Mouse (Mus musculus) hindbrain, embryonic 16.5 days (tissue): ENCODE measurements at regions not wholly inside any gene's neighbourhood (a gene's known extent, or its start where the extent isn't known, plus 50 kb on each side); places are given as distances from the start of the nearest gene placed in this dataset.
A peak's percentile ranks its signal among the peaks of the same experiment; 100 is the strongest.

Experiments
- ATAC-seq: fragments of 200-750 bp; cut with Nextera tagmentation; 2 replicates; pipeline ENCODE4 v1.8.0; 2017; ENCODE audit warnings: moderate TSS enrichment, moderate library complexity
- H3K27ac ChIP-seq: fragments of 300-500 bp; sonication (generic); 2 replicates; pipeline ENCODE4 v1.5.1; 2014; ENCODE audit warnings: low read depth, mild to moderate bottlenecking, control low read depth, low read length, moderate library complexity
- H3K27me3 ChIP-seq: fragments of 300-500 bp; sonication (generic); replicated peaks from 2 replicates; pipeline ENCODE4 v1.6.1; 2014; ENCODE audit warnings: low read length; ENCODE audit not compliant: control insufficient read depth, insufficient read depth
- H3K36me3 ChIP-seq: fragments of 300-500 bp; sonication (generic); 2 replicates; pipeline ENCODE4 v1.6.1; 2014; ENCODE audit warnings: mild to moderate bottlenecking, low read length, moderate library complexity, mixed read lengths; ENCODE audit not compliant: control insufficient read depth, insufficient read depth
- H3K4me1 ChIP-seq: fragments of 300-500 bp; sonication (generic); 2 replicates; pipeline ENCODE4 v1.6.1; 2014; ENCODE audit warnings: low read depth, low read length; ENCODE audit not compliant: control insufficient read depth, insufficient read depth
- H3K4me2 ChIP-seq: fragments of 300-500 bp; sonication (generic); 2 replicates; pipeline ENCODE4 v1.6.1; 2014; ENCODE audit warnings: mild to moderate bottlenecking, low read length, control low read depth, moderate library complexity
- H3K4me3 ChIP-seq: fragments of 300-500 bp; sonication (generic); 2 replicates; pipeline ENCODE4 v1.5.1; 2014; ENCODE audit warnings: mild to moderate bottlenecking, low read length, control low read depth, moderate library complexity
- H3K9ac ChIP-seq: fragments of 300-500 bp; sonication (generic); 2 replicates; pipeline ENCODE4 v1.6.1; 2014; ENCODE audit warnings: low read depth, mild to moderate bottlenecking, control low read depth, low read length, moderate library complexity
- H3K9me3 ChIP-seq: fragments of 300-500 bp; sonication (generic); 2 replicates; pipeline ENCODE4 v1.6.1; 2014; ENCODE audit warnings: mild to moderate bottlenecking, low read length, moderate library complexity; ENCODE audit not compliant: control insufficient read depth
- WGBS: fragments of 180-500 bp; shearing (Covaris S2); extraction: QIAGEN DNeasy Blood & Tissue Kit; methylation state at CpG from one replicate; pipeline ENCODE4 v1.1.7; 2014; 5-methylcytosine and 5-hydroxymethylcytosine counted together

DNA sequence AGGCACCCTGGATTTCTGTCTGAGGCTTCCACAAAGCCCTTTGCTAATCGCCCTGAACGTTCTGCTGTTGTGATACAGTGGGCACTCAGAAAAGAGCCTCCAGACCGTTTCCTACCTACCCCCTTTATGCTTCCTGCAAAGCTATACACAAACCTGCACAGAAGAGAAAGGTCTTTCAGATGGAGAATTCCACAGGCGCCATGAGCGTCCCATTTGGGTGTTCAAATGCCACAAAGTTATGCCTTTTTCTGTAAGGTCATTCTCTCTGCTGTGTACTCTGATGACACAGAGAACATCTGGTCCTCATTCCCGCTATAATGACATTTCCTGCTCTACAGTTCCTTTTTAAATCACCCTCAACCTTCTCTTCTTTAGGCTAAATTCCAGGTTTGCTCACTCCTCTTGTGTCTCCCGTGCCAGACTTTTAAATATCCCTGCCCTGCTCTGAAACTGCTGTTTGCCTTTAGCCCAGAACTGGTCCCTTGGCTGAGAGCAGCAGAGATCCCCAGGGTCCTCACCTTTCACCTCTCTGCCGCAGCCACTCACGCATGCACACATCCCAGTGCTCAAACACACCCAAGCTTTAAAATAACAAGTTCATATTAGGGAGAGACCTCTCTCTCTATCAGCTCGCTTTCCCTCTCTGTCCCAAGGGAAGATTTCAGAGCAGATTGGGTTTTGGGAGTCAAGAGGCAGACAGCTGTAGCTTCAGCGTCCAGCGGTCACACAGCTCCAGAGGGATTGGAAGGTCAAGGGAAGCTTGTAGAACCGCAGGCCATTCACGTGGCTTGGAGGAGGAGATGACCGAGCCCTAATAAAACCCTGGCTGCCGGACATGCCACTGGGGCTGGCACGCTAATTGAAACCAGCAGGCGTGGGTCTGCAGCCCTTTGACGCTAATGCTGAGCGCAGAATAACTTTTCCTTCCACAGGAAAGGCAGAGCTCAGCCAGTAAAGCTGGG lies 543.9 kb downstream of the Gja1 start:
- peak overlapping the region; percentile 10 for H3K4me2 ChIP-seq
- ATAC-seq, result 0 out of 2 replicates have a peak, but pooled peaks have one; percentile 20
- H3K36me3 ChIP-seq, result no peaks in the 10 kb centered on the region
- H3K9ac ChIP-seq, result no peak overlapping the region
- no peak overlapping the region for H3K27ac ChIP-seq
- H3K9me3 ChIP-seq, result no peaks in the 10 kb centered on the region
- 56% methylated on average over 20 of the region's 20 CpGs for WGBS
- H3K4me3 ChIP-seq, result no peak overlapping the region
- H3K4me1 ChIP-seq, result no peaks in the 10 kb centered on the region
- H3K27me3 ChIP-seq, result no peaks in the 10 kb centered on the region

DNA sequence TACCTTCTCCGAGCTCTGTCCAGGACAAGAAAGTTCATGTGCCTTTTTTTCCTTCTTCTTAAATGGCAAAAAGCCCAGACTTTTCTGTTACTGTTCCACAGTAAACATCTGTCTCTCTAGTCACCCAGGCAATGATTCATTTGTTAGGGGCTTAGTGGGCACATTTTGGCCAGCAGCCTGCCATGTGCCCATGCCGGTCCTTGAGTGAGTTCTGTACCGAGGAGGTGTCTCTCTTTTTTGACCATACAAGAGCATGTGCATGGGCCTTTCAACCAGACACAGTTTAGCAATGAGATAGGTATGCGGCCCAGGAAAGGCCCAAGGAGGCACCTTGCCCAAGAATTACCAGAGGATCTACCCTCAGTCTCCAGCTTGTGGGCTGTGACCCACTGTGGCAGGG lies 551.0 kb upstream of the Hsf2 start:
- Histone ChIP-seq H3K4me3 (no peak overlapping the region), H3K9ac (no peak overlapping the region), H3K4me2 (no peak overlapping the region), H3K36me3 (no peaks in the 10 kb centered on the region), H3K27me3 (no peaks in the 10 kb centered on the region), H3K27ac (no peak overlapping the region), H3K9me3 (no peaks in the 10 kb centered on the region), H3K4me1 (no peaks in the 10 kb centered on the region)
- 71% methylated on average over 4 of the region's 4 CpGs for WGBS
- ATAC-seq, result peak; percentile 71; the same call in 1 of the 2 replicates

DNA sequence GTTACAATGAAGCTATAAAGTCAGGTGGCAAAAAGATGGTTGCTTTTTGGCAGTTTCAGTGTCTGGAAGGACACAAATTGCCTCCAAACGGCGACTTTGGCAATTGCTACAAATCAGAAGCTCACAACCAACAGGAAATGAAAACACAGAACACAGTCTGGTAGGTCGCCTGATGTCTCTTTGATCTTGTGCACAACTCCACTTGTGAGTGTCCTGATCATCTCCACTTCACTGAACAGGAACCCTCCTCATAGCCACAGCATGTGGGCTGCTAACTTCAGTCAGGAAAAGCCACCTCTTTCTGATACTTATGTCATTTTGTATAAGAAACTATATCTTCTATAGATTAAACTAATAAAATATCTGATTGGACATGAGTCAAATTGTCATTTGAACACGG lies 544.2 kb upstream of the Hsf2 start:
- no peak overlapping the region for H3K27ac ChIP-seq
- no peaks in the 10 kb centered on the region for H3K4me1 ChIP-seq
- WGBS, result 57% methylated on average over 4 of the region's 4 CpGs
- H3K4me2 ChIP-seq, result no peak overlapping the region
- H3K27me3 ChIP-seq, result no peaks in the 10 kb centered on the region
- H3K9ac ChIP-seq, result no peak overlapping the region
- no peak for ATAC-seq
- no peaks in the 10 kb centered on the region for H3K9me3 ChIP-seq
- H3K4me3 ChIP-seq, result no peak overlapping the region
- no peaks in the 10 kb centered on the region for H3K36me3 ChIP-seq

DNA sequence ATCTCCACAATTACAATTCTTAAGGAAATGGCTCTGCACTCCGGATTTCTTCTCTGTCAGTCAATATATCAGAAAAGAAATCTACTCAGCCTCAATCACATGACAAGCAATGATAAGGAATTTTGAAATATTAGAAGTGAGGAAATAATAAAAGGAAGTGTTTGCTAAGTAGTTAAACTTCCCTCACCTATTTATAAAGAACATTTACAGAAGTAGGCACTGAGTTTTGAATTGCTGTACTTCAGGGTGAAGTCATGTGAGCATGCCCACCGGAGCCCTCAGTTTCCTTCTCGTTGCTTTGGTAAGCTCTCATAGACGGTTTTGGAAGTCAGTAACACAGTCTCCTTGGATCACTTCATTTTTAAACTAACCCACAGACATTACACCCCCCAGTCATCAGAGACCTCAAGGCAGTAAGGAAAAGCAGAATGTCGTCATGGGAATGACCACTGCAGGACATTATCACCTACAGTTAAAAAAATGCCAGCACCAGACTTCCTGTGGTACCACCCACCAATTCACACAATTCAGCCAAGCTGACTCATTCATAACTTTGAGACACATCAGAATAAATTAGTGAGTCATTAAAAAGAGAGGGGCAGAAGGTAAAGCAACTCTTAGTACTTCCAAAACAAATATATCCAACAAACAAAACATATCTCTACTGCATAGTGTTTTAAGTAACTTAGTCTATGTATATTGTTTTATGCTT lies 541.6 kb upstream of the Hsf2 start:
- H3K4me2 ChIP-seq, result no peak overlapping the region
- no peaks in the 10 kb centered on the region for H3K36me3 ChIP-seq
- H3K4me3 ChIP-seq, result no peak overlapping the region
- WGBS, result 82% methylated on average over 5 of the region's 5 CpGs
- H3K9me3 ChIP-seq, result no peaks in the 10 kb centered on the region
- no peaks in the 10 kb centered on the region for H3K27me3 ChIP-seq
- H3K4me1 ChIP-seq, result no peaks in the 10 kb centered on the region
- ATAC-seq, result no peak
- no peak overlapping the region for H3K9ac ChIP-seq
- no peak overlapping the region for H3K27ac ChIP-seq

DNA sequence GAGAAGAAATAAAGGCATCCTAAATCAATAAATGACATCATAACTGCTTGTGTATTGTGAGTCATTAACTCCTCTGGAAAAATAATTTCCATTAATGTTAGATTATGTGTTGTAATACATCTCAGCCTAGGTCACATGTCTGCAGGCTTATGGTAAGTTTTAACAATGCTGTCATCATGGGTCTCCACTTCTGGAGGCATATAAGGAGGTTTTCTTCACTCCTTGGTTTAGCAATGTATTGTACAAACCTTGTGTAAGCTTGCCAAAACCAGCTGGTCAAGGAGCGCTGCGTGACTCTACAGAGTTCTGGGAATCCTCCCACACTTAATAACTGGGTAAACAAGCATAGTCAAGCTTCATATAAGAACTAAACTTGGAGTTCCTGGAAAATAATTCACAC lies 529.5 kb upstream of the Hsf2 start:
- Histone ChIP-seq H3K27ac (no peak overlapping the region), H3K27me3 (no peaks in the 10 kb centered on the region), H3K9ac (no peak overlapping the region), H3K36me3 (no peaks in the 10 kb centered on the region), H3K4me1 (no peaks in the 10 kb centered on the region), H3K9me3 (no peaks in the 10 kb centered on the region), H3K4me3 (no peak overlapping the region), H3K4me2 (no peak overlapping the region)
- no peak for ATAC-seq
- 89% methylated on average over 2 of the region's 2 CpGs for WGBS

DNA sequence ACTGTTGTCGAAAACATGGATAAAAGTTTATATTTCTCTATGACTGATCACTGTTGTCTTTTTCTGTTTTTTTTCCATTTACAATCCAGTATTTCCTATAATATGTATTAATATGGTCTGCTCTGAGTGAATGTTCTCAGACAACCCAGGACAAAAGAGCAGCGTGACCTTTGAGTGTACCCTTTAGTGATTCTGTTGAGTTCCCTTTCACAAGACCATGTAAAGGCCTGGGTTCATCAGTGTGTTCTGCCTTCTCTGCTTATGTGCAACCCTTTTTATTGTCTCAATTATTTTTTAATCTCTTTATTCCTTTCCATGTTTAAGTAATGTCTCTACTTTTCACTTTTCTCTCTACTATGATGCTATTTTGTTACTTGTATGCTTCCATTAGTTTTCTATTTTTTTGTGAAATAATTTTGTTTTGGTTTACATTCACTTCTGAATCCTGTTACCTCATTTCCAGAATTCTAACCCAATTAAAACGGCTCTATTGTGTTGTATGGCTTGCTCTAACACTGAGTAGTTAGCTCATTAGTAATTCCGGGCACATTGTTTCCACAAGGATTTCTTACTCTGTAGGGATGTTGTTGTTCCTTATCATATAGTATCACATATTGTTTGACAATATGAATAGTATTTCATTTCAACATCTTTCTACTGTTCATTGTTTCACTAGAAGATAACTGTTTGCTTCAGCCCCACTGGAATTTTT lies 523.9 kb upstream of the Hsf2 start:
- Histone ChIP-seq H3K9ac (no peak overlapping the region), H3K9me3 (no peaks in the 10 kb centered on the region), H3K4me3 (no peak overlapping the region), H3K27ac (no peak overlapping the region), H3K4me1 (no peaks in the 10 kb centered on the region), H3K27me3 (no peaks in the 10 kb centered on the region), H3K4me2 (no peak overlapping the region), H3K36me3 (no peaks in the 10 kb centered on the region)
- 79% methylated on average over 4 of the region's 4 CpGs for WGBS
- ATAC-seq, result no peak

DNA sequence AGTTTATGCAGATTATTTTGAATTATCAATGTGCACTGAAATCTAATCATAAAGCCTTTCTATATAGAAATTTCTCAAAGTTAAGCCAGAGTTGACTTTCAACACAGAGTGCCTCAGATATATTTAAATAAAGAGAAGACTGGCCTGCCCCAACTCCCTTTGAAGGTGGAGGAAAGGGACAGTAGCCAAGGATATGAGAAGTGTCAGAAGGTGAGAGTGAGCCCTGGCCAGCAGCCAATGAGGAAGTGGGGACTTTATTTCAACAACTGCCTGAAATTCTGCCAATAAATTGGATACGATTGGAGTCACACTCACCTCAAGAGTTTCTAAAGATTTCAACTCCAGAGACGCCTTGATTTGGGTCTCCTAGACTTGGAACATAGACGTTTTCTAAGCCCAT lies 523.0 kb upstream of the Hsf2 start:
- ATAC-seq, result no peak
- Histone ChIP-seq H3K36me3 (no peaks in the 10 kb centered on the region), H3K27me3 (no peaks in the 10 kb centered on the region), H3K4me1 (no peaks in the 10 kb centered on the region), H3K4me2 (no peak overlapping the region), H3K9ac (no peak overlapping the region), H3K4me3 (no peak overlapping the region), H3K9me3 (no peaks in the 10 kb centered on the region), H3K27ac (no peak overlapping the region)
- 77% methylated on average over 3 of the region's 3 CpGs for WGBS

DNA sequence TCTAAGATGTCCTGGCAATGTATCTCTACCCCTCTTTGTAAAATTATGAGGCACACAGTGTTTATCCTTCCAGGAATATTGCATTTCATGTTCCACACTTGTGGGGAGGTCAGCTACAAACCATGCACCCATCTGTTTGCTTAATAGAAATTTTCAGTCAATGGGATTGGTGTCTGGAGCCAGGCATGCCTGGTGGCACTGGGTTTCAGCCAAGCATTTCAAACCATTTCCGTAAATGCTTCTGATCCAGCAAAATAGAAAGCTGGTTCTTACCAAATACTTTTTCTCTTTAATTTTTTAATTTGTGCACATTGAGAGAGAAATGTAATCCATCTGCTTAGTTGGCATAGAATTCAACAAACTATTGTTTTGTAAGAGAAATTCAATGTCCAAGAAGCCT lies 517.3 kb upstream of the Hsf2 start:
- Histone ChIP-seq H3K27ac (no peak overlapping the region), H3K27me3 (no peaks in the 10 kb centered on the region), H3K36me3 (no peaks in the 10 kb centered on the region), H3K4me3 (no peak overlapping the region), H3K4me1 (no peaks in the 10 kb centered on the region), H3K9me3 (no peaks in the 10 kb centered on the region), H3K4me2 (no peak overlapping the region), H3K9ac (no peak overlapping the region)
- ATAC-seq, result no peak
- WGBS, result 77% methylated on average over 1 of the region's 1 CpGs

DNA sequence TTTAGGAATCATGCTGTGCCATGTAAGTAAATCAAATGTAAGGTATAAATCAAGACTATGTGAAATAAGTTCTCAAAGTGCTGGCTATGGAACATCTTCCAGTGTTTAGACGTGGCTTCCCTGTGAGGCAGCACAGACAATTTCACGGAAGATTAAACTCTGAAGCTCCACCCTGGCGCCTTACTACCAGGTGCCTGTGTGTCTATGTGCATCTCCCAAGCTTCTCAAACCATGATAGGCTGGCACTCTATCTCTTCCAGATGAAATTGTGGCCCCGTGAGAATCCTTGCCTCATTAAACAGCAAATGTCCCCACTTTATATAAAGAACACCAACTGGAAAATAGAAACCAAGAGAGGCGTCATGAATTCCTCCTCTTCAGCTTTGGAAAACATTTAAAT lies 511.4 kb upstream of the Hsf2 start:
- WGBS, result 76% methylated on average over 5 of the region's 5 CpGs
- H3K9me3 ChIP-seq, result no peaks in the 10 kb centered on the region
- no peaks in the 10 kb centered on the region for H3K27me3 ChIP-seq
- H3K4me2 ChIP-seq, result no peak overlapping the region
- ATAC-seq, result no peak
- H3K9ac ChIP-seq, result no peak overlapping the region
- H3K4me3 ChIP-seq, result no peak overlapping the region
- H3K36me3 ChIP-seq, result no peaks in the 10 kb centered on the region
- no peaks in the 10 kb centered on the region for H3K4me1 ChIP-seq
- no peak overlapping the region for H3K27ac ChIP-seq
